Mouse (Mus musculus) neutrophil, adult 65 days (primary cell): ENCODE results near the gene Tex16. TPM values are rescaled to one million over a fixed set of nuclear protein-coding genes. Genes with fewer than 3 reads are reported as not detected.

Source experiments
- total RNA-seq: library from RNA; stranded (reverse); gene quantifications from 2 replicates; pipeline ENCODE4 v1.2.4, GENCODE M21; 2023

Tex16 gene
- total RNA-seq: not detected in 2 replicates

GRCm38 (mm10) chrX:112010707-112011106 lies at the start of gene Tex16:
Gene Tex16, plus strand, starts transcription at chrX:112011007.

Other genes with a start within 250 kb of the Tex16 start
- not detected in 2 replicates for gene Gm45194, start 119.6 kb upstream of the Tex16 start, total RNA-seq
- gene 4933403O08Rik, start 228.0 kb downstream of the Tex16 start, total RNA-seq: not detected in 2 replicates